Mouse (Mus musculus): ENCODE data around the gene Uggt2.

GRCm38 (mm10) chr14:118936952-118937351 is 162.3 kb downstream of the Uggt2 start:
- TF ChIP-seq CTCF (IDR thresholded peaks at IDR 0.05; ENCODE audit: control insufficient read depth, insufficient read depth, insufficient read length) (no peak), CEBPB (IDR thresholded peaks at IDR 0.05; ENCODE audit: low read depth) (no peak), MYOD1 (IDR thresholded peaks at IDR 0.05; ENCODE audit: control insufficient read depth, insufficient read length, low read depth) (no peak), USF1 (IDR thresholded peaks at IDR 0.05; ENCODE audit: low read depth) (no peak)
